Mouse (Mus musculus): Measurements from ENCODE around the gene Ttll9.

DNA sequence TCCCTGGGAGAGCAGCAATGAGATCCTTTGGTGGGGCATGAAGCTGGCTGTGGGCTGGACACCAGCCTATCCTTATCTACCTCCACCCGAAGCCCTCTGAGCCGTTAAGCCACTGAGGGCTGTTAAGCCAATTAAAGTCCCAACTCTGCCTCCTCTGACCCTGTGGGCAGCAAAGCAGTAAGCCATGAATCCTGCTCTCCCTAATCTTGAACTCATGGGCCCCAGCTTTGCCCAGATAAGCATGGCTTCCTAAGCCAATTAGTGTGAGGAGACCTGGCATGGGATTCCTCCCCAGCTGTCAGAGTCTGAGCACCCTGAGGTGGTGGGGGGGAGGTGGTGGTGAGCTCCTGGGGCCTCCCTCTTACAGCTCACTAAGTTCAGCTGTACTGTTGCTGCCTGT, 74.4 kb downstream of the Ttll9 start:
- TF ChIP-seq CTCF (IDR thresholded peaks at IDR 0.05; ENCODE audit: low read depth) (no peak), EP300 (IDR thresholded peaks at IDR 0.05; ENCODE audit: low read depth) (no peak)

Measured in liver, embryonic 14.5 days (tissue).